Mouse (Mus musculus): ENCODE measurements at regions not wholly inside any gene's neighbourhood (a gene's known extent, or its start where the extent isn't known, plus 50 kb on each side); places are given as distances from the start of the nearest gene placed in this dataset.
A peak's percentile ranks its signal among the peaks of the same experiment; 100 is the strongest.

GRCm38 (mm10) chr8:98797445-98797844 lies 618.8 kb downstream of the Cdh8 start:
- H3K27ac ChIP-seq (ENCODE audit: low read depth, low read length) = no peak overlapping the region
- no peaks in the 10 kb centered on the region for H3K9me3 ChIP-seq (ENCODE audit: control insufficient read depth, low read length)
- 73% methylated on average over 2 of the region's 2 CpGs for WGBS
- ATAC-seq = no peak
- H3K9ac ChIP-seq (ENCODE audit: low read depth, low read length) = no peak overlapping the region
- no peaks in the 10 kb centered on the region for H3K4me1 ChIP-seq (ENCODE audit: control insufficient read depth, insufficient read depth, low read depth, low read length)
- H3K4me2 ChIP-seq (ENCODE audit: low read length) = no peak overlapping the region
- H3K27me3 ChIP-seq (replicated peaks; ENCODE audit: control insufficient read depth, insufficient read depth, low read length) = no peaks in the 10 kb centered on the region
- H3K36me3 ChIP-seq (ENCODE audit: control insufficient read depth, insufficient read depth, low read length) = no peaks in the 10 kb centered on the region
- H3K4me3 ChIP-seq (ENCODE audit: low read length) = no peak overlapping the region

- Histone ChIP-seq H3K4me2 (ENCODE audit: low read length) (no peak overlapping the region), H3K27ac (ENCODE audit: low read depth, low read length) (no peak overlapping the region), H3K9ac (ENCODE audit: low read depth, low read length) (no peak overlapping the region), H3K36me3 (ENCODE audit: control insufficient read depth, insufficient read depth, low read length) (no peaks in the 10 kb centered on the region), H3K4me1 (ENCODE audit: control insufficient read depth, insufficient read depth, low read depth, low read length) (no peaks in the 10 kb centered on the region), H3K9me3 (ENCODE audit: control insufficient read depth, low read length) (no peaks in the 10 kb centered on the region), H3K27me3 (replicated peaks; ENCODE audit: control insufficient read depth, insufficient read depth, low read length) (no peaks in the 10 kb centered on the region), H3K4me3 (ENCODE audit: low read length) (no peak overlapping the region)
- peak; percentile 42; the same call in 1 of the 2 replicates for ATAC-seq
Observed at GRCm38 (mm10) chr8:98767036-98767435, 649.2 kb downstream of the Cdh8 start.

GRCm38 (mm10) chr8:98756596-98756995 lies 659.7 kb downstream of the Cdh8 start:
- ATAC-seq = no peak
- Histone ChIP-seq H3K27ac (ENCODE audit: low read depth, low read length) (no peak overlapping the region), H3K27me3 (replicated peaks; ENCODE audit: control insufficient read depth, insufficient read depth, low read length) (no peaks in the 10 kb centered on the region), H3K36me3 (ENCODE audit: control insufficient read depth, insufficient read depth, low read length) (no peaks in the 10 kb centered on the region), H3K4me1 (ENCODE audit: control insufficient read depth, insufficient read depth, low read depth, low read length) (peaks cover 4% of the 10 kb centered on the region; the same call in 1 of the 2 replicates), H3K9ac (ENCODE audit: low read depth, low read length) (no peak overlapping the region), H3K4me3 (ENCODE audit: low read length) (no peak overlapping the region), H3K9me3 (ENCODE audit: control insufficient read depth, low read length) (no peaks in the 10 kb centered on the region), H3K4me2 (ENCODE audit: low read length) (no peak overlapping the region)

GRCm38 (mm10) chr8:98755795-98756194 lies 660.5 kb downstream of the Cdh8 start:
- H3K4me1 ChIP-seq (ENCODE audit: control insufficient read depth, insufficient read depth, low read depth, low read length) = peaks cover 4% of the 10 kb centered on the region; the same call in 1 of the 2 replicates

GRCm38 (mm10) chr8:98752367-98752766 lies 663.9 kb downstream of the Cdh8 start:
- Histone ChIP-seq H3K4me1 (ENCODE audit: control insufficient read depth, insufficient read depth, low read depth, low read length) (peaks cover 4% of the 10 kb centered on the region; the same call in 1 of the 2 replicates), H3K9me3 (ENCODE audit: control insufficient read depth, low read length) (no peaks in the 10 kb centered on the region), H3K9ac (ENCODE audit: low read depth, low read length) (no peak overlapping the region), H3K36me3 (ENCODE audit: control insufficient read depth, insufficient read depth, low read length) (no peaks in the 10 kb centered on the region), H3K4me3 (ENCODE audit: low read length) (no peak overlapping the region), H3K27me3 (replicated peaks; ENCODE audit: control insufficient read depth, insufficient read depth, low read length) (no peaks in the 10 kb centered on the region), H3K27ac (ENCODE audit: low read depth, low read length) (no peak overlapping the region), H3K4me2 (ENCODE audit: low read length) (peak overlapping the region; percentile 29)
- WGBS = 9% methylated on average over 6 of the region's 6 CpGs
- peak; percentile 76 for ATAC-seq

More at GRCm38 (mm10) chr8:98755795-98756194, 660.5 kb downstream of the Cdh8 start:
- Histone ChIP-seq H3K4me2 (ENCODE audit: low read length) (no peak overlapping the region), H3K4me3 (ENCODE audit: low read length) (no peak overlapping the region), H3K9ac (ENCODE audit: low read depth, low read length) (no peak overlapping the region), H3K27ac (ENCODE audit: low read depth, low read length) (no peak overlapping the region), H3K36me3 (ENCODE audit: control insufficient read depth, insufficient read depth, low read length) (no peaks in the 10 kb centered on the region), H3K27me3 (replicated peaks; ENCODE audit: control insufficient read depth, insufficient read depth, low read length) (no peaks in the 10 kb centered on the region), H3K9me3 (ENCODE audit: control insufficient read depth, low read length) (no peaks in the 10 kb centered on the region)
- WGBS = 75% methylated on average over 2 of the region's 2 CpGs
- no peak for ATAC-seq

- no peak overlapping the region for H3K27ac ChIP-seq (ENCODE audit: low read depth, low read length)
- H3K27me3 ChIP-seq (replicated peaks; ENCODE audit: control insufficient read depth, insufficient read depth, low read length) = no peaks in the 10 kb centered on the region
- H3K4me1 ChIP-seq (ENCODE audit: control insufficient read depth, insufficient read depth, low read depth, low read length) = no peaks in the 10 kb centered on the region
- no peak for ATAC-seq
- H3K4me2 ChIP-seq (ENCODE audit: low read length) = no peak overlapping the region
- H3K9me3 ChIP-seq (ENCODE audit: control insufficient read depth, low read length) = no peaks in the 10 kb centered on the region
- no peaks in the 10 kb centered on the region for H3K36me3 ChIP-seq (ENCODE audit: control insufficient read depth, insufficient read depth, low read length)
- H3K9ac ChIP-seq (ENCODE audit: low read depth, low read length) = no peak overlapping the region
- H3K4me3 ChIP-seq (ENCODE audit: low read length) = no peak overlapping the region
- 97% methylated on average over 1 of the region's 1 CpGs for WGBS
Observed at GRCm38 (mm10) chr8:98707753-98708152, 708.5 kb downstream of the Cdh8 start.

GRCm38 (mm10) chr8:98706122-98706521 lies 710.1 kb downstream of the Cdh8 start:
- Histone ChIP-seq H3K9ac (ENCODE audit: low read depth, low read length) (no peak overlapping the region), H3K4me2 (ENCODE audit: low read length) (no peak overlapping the region), H3K9me3 (ENCODE audit: control insufficient read depth, low read length) (no peaks in the 10 kb centered on the region), H3K4me3 (ENCODE audit: low read length) (no peak overlapping the region), H3K27me3 (replicated peaks; ENCODE audit: control insufficient read depth, insufficient read depth, low read length) (no peaks in the 10 kb centered on the region), H3K27ac (ENCODE audit: low read depth, low read length) (no peak overlapping the region), H3K4me1 (ENCODE audit: control insufficient read depth, insufficient read depth, low read depth, low read length) (no peaks in the 10 kb centered on the region), H3K36me3 (ENCODE audit: control insufficient read depth, insufficient read depth, low read length) (no peaks in the 10 kb centered on the region)
- no peak for ATAC-seq
- WGBS = 32% methylated on average over 4 of the region's 4 CpGs

- H3K4me2 ChIP-seq (ENCODE audit: low read length) = no peak overlapping the region
- H3K4me3 ChIP-seq (ENCODE audit: low read length) = no peak overlapping the region
- 90% methylated on average over 9 of the region's 9 CpGs for WGBS
- no peak for ATAC-seq
- no peaks in the 10 kb centered on the region for H3K36me3 ChIP-seq (ENCODE audit: control insufficient read depth, insufficient read depth, low read length)
- H3K4me1 ChIP-seq (ENCODE audit: control insufficient read depth, insufficient read depth, low read depth, low read length) = no peaks in the 10 kb centered on the region
- H3K27me3 ChIP-seq (replicated peaks; ENCODE audit: control insufficient read depth, insufficient read depth, low read length) = no peaks in the 10 kb centered on the region
- H3K9ac ChIP-seq (ENCODE audit: low read depth, low read length) = no peak overlapping the region
- H3K27ac ChIP-seq (ENCODE audit: low read depth, low read length) = no peak overlapping the region
- no peaks in the 10 kb centered on the region for H3K9me3 ChIP-seq (ENCODE audit: control insufficient read depth, low read length)
Observed at GRCm38 (mm10) chr8:98685195-98685594, 731.1 kb downstream of the Cdh8 start.

GRCm38 (mm10) chr8:98684531-98684930 lies 731.7 kb downstream of the Cdh8 start:
- Histone ChIP-seq H3K27ac (ENCODE audit: low read depth, low read length) (no peak overlapping the region), H3K9me3 (ENCODE audit: control insufficient read depth, low read length) (no peaks in the 10 kb centered on the region), H3K9ac (ENCODE audit: low read depth, low read length) (no peak overlapping the region), H3K36me3 (ENCODE audit: control insufficient read depth, insufficient read depth, low read length) (no peaks in the 10 kb centered on the region), H3K4me1 (ENCODE audit: control insufficient read depth, insufficient read depth, low read depth, low read length) (no peaks in the 10 kb centered on the region), H3K4me2 (ENCODE audit: low read length) (no peak overlapping the region), H3K27me3 (replicated peaks; ENCODE audit: control insufficient read depth, insufficient read depth, low read length) (no peaks in the 10 kb centered on the region), H3K4me3 (ENCODE audit: low read length) (no peak overlapping the region)
- ATAC-seq = no peak
- WGBS = 93% methylated on average over 6 of the region's 6 CpGs

GRCm38 (mm10) chr8:98680065-98680464 lies 736.2 kb downstream of the Cdh8 start:
- Histone ChIP-seq H3K27me3 (replicated peaks; ENCODE audit: control insufficient read depth, insufficient read depth, low read length) (no peaks in the 10 kb centered on the region), H3K27ac (ENCODE audit: low read depth, low read length) (no peak overlapping the region), H3K9ac (ENCODE audit: low read depth, low read length) (no peak overlapping the region), H3K9me3 (ENCODE audit: control insufficient read depth, low read length) (no peaks in the 10 kb centered on the region), H3K4me2 (ENCODE audit: low read length) (no peak overlapping the region), H3K4me1 (ENCODE audit: control insufficient read depth, insufficient read depth, low read depth, low read length) (no peaks in the 10 kb centered on the region), H3K36me3 (ENCODE audit: control insufficient read depth, insufficient read depth, low read length) (no peaks in the 10 kb centered on the region), H3K4me3 (ENCODE audit: low read length) (no peak overlapping the region)
- ATAC-seq = no peak
- WGBS = 95% methylated on average over 2 of the region's 2 CpGs

Data from hindbrain, embryonic 16.5 days (tissue).